In genomic region chr17:84785176-84785575, GRCm38 (mm10) we compare ENCODE assay signal across 30 mouse cellular contexts. TPM values are rescaled to one million over a fixed set of nuclear protein-coding genes. Genes with fewer than 3 reads are reported as not detected.
DNase-seq lines count a peak whose midpoint lies in the region; ATAC-seq and TF ChIP-seq lines count a peak whose summit lies in the region.
"Had no signal": no experiment of that assay in that cellular context is flagged by ENCODE, and none has a peak within 500 bp of the region (broad histone marks: within the 10 kb centered on the region; RNA-seq: fewer than 3 reads in every experiment).

No protein-coding gene starts in this region.

- WGBS in heart, embryonic 10.5 days = 76% methylated on average over 5 of the region's 5 CpGs
- WGBS in liver, postnatal 0 days (ENCODE audit: insufficient replicate concordance) = 79% methylated on average over 5 of the region's 5 CpGs
- WGBS in stomach, postnatal 0 days = 64% methylated on average over 5 of the region's 5 CpGs

- no peak overlapping the region for H3K4me2 ChIP-seq in liver, postnatal 0 days (ENCODE audit: low read depth, low read length)
- H3K4me2 ChIP-seq in stomach, postnatal 0 days (replicated peaks; ENCODE audit: low read depth) = no peak overlapping the region
- H3K4me2 ChIP-seq: embryonic facial prominence, embryonic 13.5 days; hindbrain, embryonic 15.5 days; limb, embryonic 12.5 days; liver, embryonic 15.5 days; lung, embryonic 15.5 days; midbrain, embryonic 15.5 days; neural tube, embryonic 12.5 days had no signal

- no peak overlapping the region for H3K27ac ChIP-seq in heart, embryonic 10.5 days
- H3K27ac ChIP-seq in liver, postnatal 0 days (ENCODE audit: low read depth) = no peak overlapping the region
- H3K27ac ChIP-seq in MEL (ENCODE audit: control insufficient read depth, low read depth, low read length) = no peak overlapping the region
- no peak overlapping the region for H3K27ac ChIP-seq in stomach, postnatal 0 days (replicated peaks)
- H3K27ac ChIP-seq: embryonic facial prominence, embryonic 13.5 days; gastrocnemius, adult 2 months; heart, adult 2 months; hindbrain, embryonic 10.5 days; hindbrain, embryonic 15.5 days; limb, embryonic 12.5 days; lung, embryonic 15.5 days; midbrain, embryonic 15.5 days; neural tube, embryonic 12.5 days had no signal

- peak; percentile 25; the same call in 1 of the 2 replicates for TF ChIP-seq CTCF in liver, postnatal 0 days (IDR thresholded peaks at IDR 0.05; ENCODE audit: low read depth)
- TF ChIP-seq CTCF in MEL (IDR thresholded peaks at IDR 0.05 in 2 of 3, conservative IDR thresholded peaks at IDR 0.05 in 1 of 3; ENCODE audit: control insufficient read depth in 1 of 3, insufficient read depth in 1 of 3, low read depth in 2 of 3, low read length in 3 of 3, poor library complexity in 1 of 3, severe bottlenecking in 1 of 3) = no peak
- peak; percentile 35; the same call in 1 of the 2 replicates for TF ChIP-seq CTCF in stomach, postnatal 0 days (IDR thresholded peaks at IDR 0.05; ENCODE audit: low read depth)

- no peak for TF ChIP-seq EP300 in liver, postnatal 0 days (IDR thresholded peaks at IDR 0.05; ENCODE audit: low read depth)
- TF ChIP-seq EP300 in MEL (IDR thresholded peaks at IDR 0.05; ENCODE audit: low read depth in 1 of 2, low read length in 2 of 2) = no peak
- TF ChIP-seq EP300 in stomach, postnatal 0 days (optimal IDR thresholded peaks at IDR 0.05) = no peak

- no peak overlapping the region for H3K4me3 ChIP-seq in heart, embryonic 10.5 days
- H3K4me3 ChIP-seq in liver, postnatal 0 days (ENCODE audit: low read depth, low read length) = no peak overlapping the region
- no peak overlapping the region for H3K4me3 ChIP-seq in MEL (ENCODE audit: control insufficient read depth in 1 of 2, insufficient read depth in 1 of 2, low read depth in 2 of 2, low read length in 2 of 2)
- H3K4me3 ChIP-seq in stomach, postnatal 0 days (ENCODE audit: low read depth, low read length) = no peak overlapping the region
- H3K4me3 ChIP-seq: embryonic facial prominence, embryonic 13.5 days; erythroblast, embryonic 14.5 days; gastrocnemius, adult 2 months; heart, adult 2 months; hindbrain, embryonic 10.5 days; hindbrain, embryonic 15.5 days; limb, embryonic 12.5 days; liver, embryonic 15.5 days; lung, embryonic 15.5 days; midbrain, embryonic 15.5 days; neural tube, embryonic 12.5 days had no signal

- H3K4me1 ChIP-seq in heart, embryonic 10.5 days = peaks cover 27% of the 10 kb centered on the region
- H3K4me1 ChIP-seq in liver, postnatal 0 days (ENCODE audit: insufficient read depth) = peaks cover 13% of the 10 kb centered on the region; the same call in 1 of the 2 replicates
- H3K4me1 ChIP-seq in MEL (ENCODE audit: control insufficient read depth in 1 of 2, insufficient read depth in 2 of 2, low read length in 2 of 2) = peaks cover 0 to 7% of the 10 kb centered on the region in 2 experiments; a peak in 2 of 4 replicates
- H3K4me1 ChIP-seq in stomach, postnatal 0 days (replicated peaks; ENCODE audit: control insufficient read depth, insufficient read depth) = no peaks in the 10 kb centered on the region

- ATAC-seq in liver, postnatal 0 days = no peak
- ATAC-seq in stomach, postnatal 0 days (ENCODE audit: low FRiP score, low TSS enrichment) = no peak
- ATAC-seq: forebrain, embryonic 16.5 days; midbrain, embryonic 15.5 days had no signal

- peak; percentile 31 for DNase-seq in heart, embryonic 10.5 days (ENCODE audit: low spot score)
- no peak for DNase-seq in heart, adult 9 months (ENCODE audit: low spot score in 2 of 2)
- DNase-seq in liver, postnatal 0 days = no peak
- DNase-seq in liver (no peak), MEL (ENCODE audit: low read depth, low spot score) (peak; percentile 26)
- DNase-seq in stomach, postnatal 0 days (ENCODE audit: low spot score) = no peak
- no peak for DNase-seq in layer of hippocampus, adult 9-10 months (ENCODE audit: low spot score)
- no peak for DNase-seq in ovary, postnatal 10 days (ENCODE audit: low spot score)
- DNase-seq: adrenal gland, postnatal 14 days; cerebellum, adult 18-20 months; cerebellum, postnatal 10 days; gastrocnemius, adult 2 months; heart, adult 2 months; heart, postnatal 14 days; kidney, adult 9 months; kidney, postnatal 14 days; lung, postnatal 4 days; right cerebral cortex, postnatal 4 days; thymus, adult 2 months; thymus, postnatal 36 days had no signal

- no peak overlapping the region for H3K9ac ChIP-seq in liver, postnatal 0 days (replicated peaks)
- H3K9ac ChIP-seq in MEL (ENCODE audit: control insufficient read depth, low read depth, low read length, poor library complexity, severe bottlenecking) = no peak overlapping the region
- no peak overlapping the region for H3K9ac ChIP-seq in stomach, postnatal 0 days (ENCODE audit: low read length)
- H3K9ac ChIP-seq: embryonic facial prominence, embryonic 13.5 days; hindbrain, embryonic 15.5 days; limb, embryonic 12.5 days; liver, embryonic 15.5 days; lung, embryonic 15.5 days; midbrain, embryonic 15.5 days; neural tube, embryonic 12.5 days had no signal

- no peak for TF ChIP-seq POLR2A in MEL (IDR thresholded peaks at IDR 0.05; ENCODE audit: control insufficient read depth in 1 of 2, insufficient read depth in 1 of 2, low read depth in 1 of 2, low read length in 2 of 2, poor library complexity in 1 of 2)

- no peaks in the 10 kb centered on the region for H3K27me3 ChIP-seq in heart, embryonic 10.5 days (ENCODE audit: insufficient read depth, poor library complexity, severe bottlenecking)
- H3K27me3 ChIP-seq in liver, postnatal 0 days (ENCODE audit: insufficient read depth, low read length) = no peaks in the 10 kb centered on the region
- H3K27me3 ChIP-seq in MEL (ENCODE audit: control insufficient read depth in 1 of 2, insufficient read depth in 2 of 2, low read length in 2 of 2) = no peaks in the 10 kb centered on the region
- no peaks in the 10 kb centered on the region for H3K27me3 ChIP-seq in stomach, postnatal 0 days (ENCODE audit: control insufficient read depth, insufficient read depth, low read length)
- H3K27me3 ChIP-seq: embryonic facial prominence, embryonic 13.5 days; hindbrain, embryonic 15.5 days; limb, embryonic 12.5 days; liver, embryonic 15.5 days; lung, embryonic 15.5 days; midbrain, embryonic 15.5 days; neural tube, embryonic 12.5 days had no signal

- H3K9me3 ChIP-seq in heart, embryonic 10.5 days = no peaks in the 10 kb centered on the region
- H3K9me3 ChIP-seq in liver, postnatal 0 days (ENCODE audit: low read length) = no peaks in the 10 kb centered on the region
- H3K9me3 ChIP-seq in MEL (replicated peaks; ENCODE audit: insufficient read depth, low read length) = no peaks in the 10 kb centered on the region
- no peaks in the 10 kb centered on the region for H3K9me3 ChIP-seq in stomach, postnatal 0 days (ENCODE audit: control insufficient read depth, low read length)
- H3K9me3 ChIP-seq: embryonic facial prominence, embryonic 13.5 days; hindbrain, embryonic 10.5 days; hindbrain, embryonic 15.5 days; limb, embryonic 12.5 days; liver, embryonic 15.5 days; lung, embryonic 15.5 days; midbrain, embryonic 15.5 days; neural tube, embryonic 12.5 days had no signal

- H3K79me2 ChIP-seq in MEL (ENCODE audit: control insufficient read depth, insufficient read depth, low read length, poor library complexity) = peaks cover 82% of the 10 kb centered on the region

- peaks cover 52% of the 10 kb centered on the region for H3K36me3 ChIP-seq in heart, embryonic 10.5 days
- peaks cover 30% of the 10 kb centered on the region; the same call in 1 of the 2 replicates for H3K36me3 ChIP-seq in liver, postnatal 0 days (replicated peaks; ENCODE audit: insufficient read depth, low read length)
- H3K36me3 ChIP-seq in MEL (ENCODE audit: control insufficient read depth in 1 of 2, insufficient read depth in 2 of 2, low read length in 2 of 2) = peaks cover 2 to 5% of the 10 kb centered on the region in 2 experiments; a peak in 3 of 4 replicates
- H3K36me3 ChIP-seq in stomach, postnatal 0 days (ENCODE audit: control insufficient read depth, insufficient read depth, low read length) = peaks cover 3% of the 10 kb centered on the region; the same call in 1 of the 2 replicates
- H3K36me3 ChIP-seq: lung, embryonic 15.5 days; midbrain, embryonic 15.5 days had no signal

- no peak for TF ChIP-seq RAD21 in MEL (IDR thresholded peaks at IDR 0.05; ENCODE audit: low read depth, low read length)

TF ChIP-seq in MEL, 35 proteins besides CTCF, POLR2A, EP300 and RAD21:
- TF ChIP-seq CHD2 (IDR thresholded peaks at IDR 0.05; ENCODE audit: low read length) (no peak), ZKSCAN1 (IDR thresholded peaks at IDR 0.05; ENCODE audit: low read depth, low read length) (no peak), E2F4 (IDR thresholded peaks at IDR 0.05; ENCODE audit: borderline replicate concordance, low read depth, low read length) (no peak), POLR2AphosphoS5 (IDR thresholded peaks at IDR 0.05; ENCODE audit: borderline replicate concordance, low read depth, low read length) (no peak), RCOR1 (IDR thresholded peaks at IDR 0.05; ENCODE audit: low read depth, low read length) (no peak), NRF1 (IDR thresholded peaks at IDR 0.05; ENCODE audit: insufficient read depth, low read depth, low read length, poor library complexity, severe bottlenecking) (no peak), ETS1 (IDR thresholded peaks at IDR 0.05; ENCODE audit: low read depth, low read length) (no peak), KAT2A (conservative IDR thresholded peaks at IDR 0.05; ENCODE audit: low read depth, low read length) (no peak), ELF1 (IDR thresholded peaks at IDR 0.05; ENCODE audit: low read depth, low read length) (no peak), CHD1 (IDR thresholded peaks at IDR 0.05; ENCODE audit: low read depth, low read length) (no peak), MXI1 (IDR thresholded peaks at IDR 0.05; ENCODE audit: low read depth, low read length) (no peak), ZMIZ1 (IDR thresholded peaks at IDR 0.05; ENCODE audit: low read depth, low read length) (no peak), ZC3H11A (IDR thresholded peaks at IDR 0.05; ENCODE audit: low read depth, low read length) (no peak), BHLHE40 (IDR thresholded peaks at IDR 0.05; ENCODE audit: borderline replicate concordance, low read depth, low read length) (no peak)

RNA-seq across cellular contexts. Expression of gene Lrpprc, which starts 5.4 kb away (rescaled TPM):
- 61.6 and 76.6 TPM in 2 replicates for polyA plus RNA-seq in heart, embryonic 10.5 days (2016; fragmentation: Nextera tagmentation; extraction: Ambion mirVana)
- 29.2 and 33.9 TPM in 2 replicates for polyA plus RNA-seq in liver, postnatal 0 days (2015; fragmentation: Nextera tagmentation; extraction: Ambion mirVana)
- 97.9 and 99.1 TPM in 2 replicates for total RNA-seq in MEL (2012; rRNA removed)
- 100 to 1,000 TPM in 1 of 2 experiments, 10 to 100 TPM in 1; 82.6 to 204 TPM for polyA plus RNA-seq in MEL (2012; ENCODE audit: insufficient read depth in 1 of 2, insufficient read length in 2 of 2, low read depth in 1 of 2, low replicate concordance in 2 of 2, missing spikeins in 1 of 2)
- 14.6 and 15.9 TPM in 2 replicates for polyA plus RNA-seq in stomach, postnatal 0 days (2015; fragmentation: Nextera tagmentation; extraction: Ambion mirVana)

Comparison
In these comparisons a context has a peak if more than half of its experiments do, and no peak if none do; other contexts are left out.
1. DNase-seq: peak in heart, embryonic 10.5 days (single experiment) and MEL (single experiment); none in heart, adult 9 months (0 of 2), liver, postnatal 0 days (single experiment), liver (single experiment), stomach, postnatal 0 days (single experiment), layer of hippocampus, adult 9-10 months (single experiment) and ovary, postnatal 10 days (single experiment).
2. CTCF ChIP-seq: peak in liver, postnatal 0 days (single experiment) and stomach, postnatal 0 days (single experiment); none in MEL (0 of 3).